Mouse (Mus musculus): ENCODE results near the gene Zfp148.

The Zfp148 gene

GRCm38 (mm10) chr16:33537499-33538225 lies 157.0 kb downstream of the Zfp148 start:
- DNase-seq, result no peak

DNA sequence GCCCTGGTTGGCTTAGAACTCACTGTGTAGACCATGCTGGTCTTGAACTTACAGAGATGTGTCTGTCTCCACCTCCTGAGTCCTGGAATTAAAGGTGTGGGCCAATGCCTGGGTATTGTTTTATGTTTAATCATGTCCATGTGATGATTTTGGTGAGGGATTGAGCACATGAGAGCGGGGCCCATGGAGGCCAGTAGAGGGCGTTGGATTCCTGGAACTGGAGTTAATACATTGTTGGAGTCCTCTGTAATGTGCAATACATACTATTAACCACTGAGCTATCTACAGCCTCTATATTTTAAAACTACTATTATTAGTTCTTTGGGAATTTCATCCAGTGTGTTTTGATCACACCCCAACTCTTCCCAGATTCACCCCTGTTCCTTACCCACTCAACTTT lies 163.7 kb downstream of the Zfp148 start:
- DNase-seq, result no peak

DNA sequence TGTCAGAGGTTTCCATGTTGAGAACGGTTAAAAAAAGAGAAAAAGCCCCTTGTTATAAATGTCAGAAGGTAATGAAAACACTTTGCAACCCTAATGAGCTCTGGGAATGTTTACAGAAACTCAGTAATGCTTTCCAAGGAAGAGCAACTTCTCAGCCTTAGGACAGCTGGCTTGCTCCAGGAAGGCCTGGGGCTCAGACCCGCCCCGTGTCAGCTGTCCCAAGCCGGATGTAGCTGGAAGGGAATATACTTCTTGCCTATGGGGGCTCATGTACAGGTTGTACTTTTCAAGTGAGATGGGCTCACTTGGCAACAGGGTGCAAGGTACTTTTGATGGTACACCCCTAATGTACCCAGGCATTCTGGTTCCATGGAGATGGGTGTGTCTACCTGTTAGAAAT lies 164.9 kb downstream of the Zfp148 start:
- DNase-seq, result no peak

DNA sequence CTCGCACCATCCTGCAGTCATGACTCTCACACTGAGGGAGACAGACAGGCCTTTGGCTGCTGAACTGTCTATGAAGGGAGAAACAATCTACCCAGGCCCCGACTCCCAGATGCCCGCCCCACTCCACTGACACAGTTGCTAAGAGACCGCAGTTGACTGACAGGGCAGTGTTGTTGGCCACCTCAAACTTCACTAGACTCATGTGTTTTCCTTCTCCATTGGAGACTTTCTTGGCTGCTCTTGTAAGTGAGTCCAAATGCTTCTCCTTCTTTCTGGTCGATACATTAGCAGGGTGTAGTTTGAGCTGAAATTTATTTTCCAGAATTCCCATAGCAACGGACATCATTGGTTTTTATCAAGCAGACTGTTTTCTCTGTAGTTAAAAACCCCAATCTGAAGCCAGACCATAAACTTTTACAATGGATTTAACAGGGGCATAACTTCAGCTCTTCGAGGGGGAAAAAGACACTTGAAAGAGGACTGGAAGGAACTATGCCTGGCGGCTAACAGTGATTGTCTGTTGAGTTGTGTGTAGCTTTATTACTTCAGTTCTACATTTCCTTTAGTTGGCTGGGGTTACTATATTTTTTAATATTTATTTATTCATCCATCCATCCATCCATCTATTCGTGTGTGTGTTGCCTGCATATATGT lies 173.2 kb downstream of the Zfp148 start:
- DNase-seq, result no peak

Data from heart, adult 11 months (tissue).